Mouse (Mus musculus): ENCODE data around the gene Cyb561d2. TPM values are rescaled to one million over a fixed set of nuclear protein-coding genes. Genes with fewer than 3 reads are reported as not detected.
A peak's percentile ranks its signal among the peaks of the same experiment; 100 is the strongest.
"Not testable (repeated sequence)": the region's sequence is repeated elsewhere in the genome, so short reads cannot be mapped to it uniquely, and the experiment has no call there.

Gene Cyb561d2
- polyA plus RNA-seq, 1 experiment from 2014 or later: 21.9 TPM

- Histone ChIP-seq H3K4me1 (ENCODE audit: control insufficient read depth, insufficient read depth, low read length) (peaks cover 18% of the 10 kb centered on the region), H3K36me3 (ENCODE audit: control insufficient read depth, insufficient read depth, low read length) (peaks cover 15% of the 10 kb centered on the region), H3K9ac (ENCODE audit: low read length) (no peak overlapping the region), H3K4me3 (ENCODE audit: low read depth, low read length) (no peak overlapping the region), H3K27ac (ENCODE audit: low read depth, low read length) (no peak overlapping the region), H3K27me3 (ENCODE audit: control insufficient read depth, insufficient read depth, low read length) (no peaks in the 10 kb centered on the region), H3K9me3 (ENCODE audit: control insufficient read depth, low read length) (no peaks in the 10 kb centered on the region), H3K4me2 (ENCODE audit: low read depth) (no peak overlapping the region)
- WGBS: 86% methylated on average over 14 of the region's 14 CpGs
- ATAC-seq (ENCODE audit: insufficient read depth, low FRiP score, low TSS enrichment): no peak
- DNase-seq (ENCODE audit: low spot score): no peak
Observed at GRCm38 (mm10) chr9:107575579-107576356, 33.8 kb upstream of the Cyb561d2 start.

GRCm38 (mm10) chr9:107573774-107574173 is 31.8 kb upstream of the Cyb561d2 start:
- WGBS: 84% methylated on average over 6 of the region's 6 CpGs
- not testable (repeated sequence) for H3K27ac ChIP-seq (ENCODE audit: low read depth, low read length); H3K4me3 ChIP-seq (ENCODE audit: low read depth, low read length); H3K9ac ChIP-seq (ENCODE audit: low read length); H3K9me3 ChIP-seq (ENCODE audit: control insufficient read depth, low read length); H3K27me3 ChIP-seq (ENCODE audit: control insufficient read depth, insufficient read depth, low read length); H3K4me2 ChIP-seq (ENCODE audit: low read depth); ATAC-seq (ENCODE audit: insufficient read depth, low FRiP score, low TSS enrichment); DNase-seq (ENCODE audit: low spot score)
- peaks cover 21% of the 10 kb centered on the region for H3K4me1 ChIP-seq (ENCODE audit: control insufficient read depth, insufficient read depth, low read length)
- H3K36me3 ChIP-seq (ENCODE audit: control insufficient read depth, insufficient read depth, low read length): peaks cover 16% of the 10 kb centered on the region

- no peak for DNase-seq (ENCODE audit: low spot score)
- H3K9me3 ChIP-seq (ENCODE audit: control insufficient read depth, low read length): no peaks in the 10 kb centered on the region
- H3K9ac ChIP-seq (ENCODE audit: low read length): no peak overlapping the region
- peaks cover 16% of the 10 kb centered on the region for H3K36me3 ChIP-seq (ENCODE audit: control insufficient read depth, insufficient read depth, low read length)
- H3K27me3 ChIP-seq (ENCODE audit: control insufficient read depth, insufficient read depth, low read length): no peaks in the 10 kb centered on the region
- ATAC-seq (ENCODE audit: insufficient read depth, low FRiP score, low TSS enrichment): no peak
- no peak overlapping the region for H3K4me3 ChIP-seq (ENCODE audit: low read depth, low read length)
- no peak overlapping the region for H3K4me2 ChIP-seq (ENCODE audit: low read depth)
- 96% methylated on average over 2 of the region's 2 CpGs for WGBS
- no peak overlapping the region for H3K27ac ChIP-seq (ENCODE audit: low read depth, low read length)
- peaks cover 26% of the 10 kb centered on the region for H3K4me1 ChIP-seq (ENCODE audit: control insufficient read depth, insufficient read depth, low read length)
Observed at GRCm38 (mm10) chr9:107572327-107572662, 30.3 kb upstream of the Cyb561d2 start.

GRCm38 (mm10) chr9:107571534-107572326 is 29.7 kb upstream of the Cyb561d2 start:
- Histone ChIP-seq H3K4me3 (ENCODE audit: low read depth, low read length) (no peak overlapping the region), H3K36me3 (ENCODE audit: control insufficient read depth, insufficient read depth, low read length) (peaks cover 16% of the 10 kb centered on the region), H3K27me3 (ENCODE audit: control insufficient read depth, insufficient read depth, low read length) (no peaks in the 10 kb centered on the region), H3K4me2 (ENCODE audit: low read depth) (no peak overlapping the region), H3K27ac (ENCODE audit: low read depth, low read length) (no peak overlapping the region), H3K9ac (ENCODE audit: low read length) (no peak overlapping the region), H3K4me1 (ENCODE audit: control insufficient read depth, insufficient read depth, low read length) (peaks cover 25% of the 10 kb centered on the region), H3K9me3 (ENCODE audit: control insufficient read depth, low read length) (no peaks in the 10 kb centered on the region)
- no peak for DNase-seq (ENCODE audit: low spot score)
- WGBS: 95% methylated on average over 22 of the region's 22 CpGs
- ATAC-seq (ENCODE audit: insufficient read depth, low FRiP score, low TSS enrichment): no peak

- peaks cover 25% of the 10 kb centered on the region for H3K4me1 ChIP-seq (ENCODE audit: control insufficient read depth, insufficient read depth, low read length)
- no peak overlapping the region for H3K27ac ChIP-seq (ENCODE audit: low read depth, low read length)
- no peaks in the 10 kb centered on the region for H3K9me3 ChIP-seq (ENCODE audit: control insufficient read depth, low read length)
- ATAC-seq (ENCODE audit: insufficient read depth, low FRiP score, low TSS enrichment) (no peak), DNase-seq (ENCODE audit: low spot score) (no peak)
- H3K9ac ChIP-seq (ENCODE audit: low read length): no peak overlapping the region
- 96% methylated on average over 21 of the region's 21 CpGs for WGBS
- H3K36me3 ChIP-seq (ENCODE audit: control insufficient read depth, insufficient read depth, low read length): peaks cover 16% of the 10 kb centered on the region
- peak overlapping the region; percentile 76; the same call in 1 of the 2 replicates for H3K4me3 ChIP-seq (ENCODE audit: low read depth, low read length)
- H3K27me3 ChIP-seq (ENCODE audit: control insufficient read depth, insufficient read depth, low read length): no peaks in the 10 kb centered on the region
- peak overlapping the region; percentile 74 for H3K4me2 ChIP-seq (ENCODE audit: low read depth)
Observed at GRCm38 (mm10) chr9:107570845-107571244, 28.9 kb upstream of the Cyb561d2 start.

GRCm38 (mm10) chr9:107570016-107570415 is 28.0 kb upstream of the Cyb561d2 start:
- 61% methylated on average over 13 of the region's 13 CpGs for WGBS
- Histone ChIP-seq H3K27ac (ENCODE audit: low read depth, low read length) (no peak overlapping the region), H3K4me3 (ENCODE audit: low read depth, low read length) (peak overlapping the region; percentile 76), H3K36me3 (ENCODE audit: control insufficient read depth, insufficient read depth, low read length) (peaks cover 16% of the 10 kb centered on the region), H3K4me2 (ENCODE audit: low read depth) (peak overlapping the region; percentile 74), H3K9me3 (ENCODE audit: control insufficient read depth, low read length) (no peaks in the 10 kb centered on the region), H3K27me3 (ENCODE audit: control insufficient read depth, insufficient read depth, low read length) (no peaks in the 10 kb centered on the region), H3K4me1 (ENCODE audit: control insufficient read depth, insufficient read depth, low read length) (peaks cover 25% of the 10 kb centered on the region), H3K9ac (ENCODE audit: low read length) (peak overlapping the region; percentile 79)
- ATAC-seq (ENCODE audit: insufficient read depth, low FRiP score, low TSS enrichment): no peak
- DNase-seq (ENCODE audit: low spot score): no peak

GRCm38 (mm10) chr9:107569270-107569669 is 27.3 kb upstream of the Cyb561d2 start:
- peaks cover 25% of the 10 kb centered on the region for H3K4me1 ChIP-seq (ENCODE audit: control insufficient read depth, insufficient read depth, low read length)
- H3K36me3 ChIP-seq (ENCODE audit: control insufficient read depth, insufficient read depth, low read length): peaks cover 16% of the 10 kb centered on the region
- 0% methylated on average over 22 of the region's 23 CpGs for WGBS

GRCm38 (mm10) chr9:107568331-107569261 is 26.6 kb upstream of the Cyb561d2 start:
- H3K4me1 ChIP-seq (ENCODE audit: control insufficient read depth, insufficient read depth, low read length): peaks cover 31% of the 10 kb centered on the region
- H3K27ac ChIP-seq (ENCODE audit: low read depth, low read length): peak overlapping the region; percentile 54
- peak overlapping the region; percentile 76 for H3K4me3 ChIP-seq (ENCODE audit: low read depth, low read length)
- H3K9ac ChIP-seq (ENCODE audit: low read length): peak overlapping the region; percentile 79
- peak overlapping the region; percentile 74 for H3K4me2 ChIP-seq (ENCODE audit: low read depth)
- peaks cover 16% of the 10 kb centered on the region for H3K36me3 ChIP-seq (ENCODE audit: control insufficient read depth, insufficient read depth, low read length)
- WGBS: under 1% methylated on average over 41 of the region's 41 CpGs
- no peaks in the 10 kb centered on the region for H3K9me3 ChIP-seq (ENCODE audit: control insufficient read depth, low read length)
- no peaks in the 10 kb centered on the region for H3K27me3 ChIP-seq (ENCODE audit: control insufficient read depth, insufficient read depth, low read length)
- DNase-seq (ENCODE audit: low spot score): peak; percentile 93
- ATAC-seq (ENCODE audit: insufficient read depth, low FRiP score, low TSS enrichment): peak; percentile 83

More at GRCm38 (mm10) chr9:107569270-107569669, 27.3 kb upstream of the Cyb561d2 start:
- Histone ChIP-seq H3K27ac (ENCODE audit: low read depth, low read length) (peak overlapping the region; percentile 54), H3K4me3 (ENCODE audit: low read depth, low read length) (peak overlapping the region; percentile 76), H3K9ac (ENCODE audit: low read length) (peak overlapping the region; percentile 79), H3K27me3 (ENCODE audit: control insufficient read depth, insufficient read depth, low read length) (no peaks in the 10 kb centered on the region), H3K9me3 (ENCODE audit: control insufficient read depth, low read length) (no peaks in the 10 kb centered on the region), H3K4me2 (ENCODE audit: low read depth) (peak overlapping the region; percentile 74)
- ATAC-seq (ENCODE audit: insufficient read depth, low FRiP score, low TSS enrichment) (peak; percentile 39), DNase-seq (ENCODE audit: low spot score) (no peak)
